Mouse (Mus musculus): ENCODE data around the gene Ptprj. TPM values are rescaled to one million over a fixed set of nuclear protein-coding genes. Genes with fewer than 3 reads are reported as not detected.

The Ptprj gene
- polyA plus RNA-seq, 1 experiment from 2014 or later, result 4.6 TPM

DNA sequence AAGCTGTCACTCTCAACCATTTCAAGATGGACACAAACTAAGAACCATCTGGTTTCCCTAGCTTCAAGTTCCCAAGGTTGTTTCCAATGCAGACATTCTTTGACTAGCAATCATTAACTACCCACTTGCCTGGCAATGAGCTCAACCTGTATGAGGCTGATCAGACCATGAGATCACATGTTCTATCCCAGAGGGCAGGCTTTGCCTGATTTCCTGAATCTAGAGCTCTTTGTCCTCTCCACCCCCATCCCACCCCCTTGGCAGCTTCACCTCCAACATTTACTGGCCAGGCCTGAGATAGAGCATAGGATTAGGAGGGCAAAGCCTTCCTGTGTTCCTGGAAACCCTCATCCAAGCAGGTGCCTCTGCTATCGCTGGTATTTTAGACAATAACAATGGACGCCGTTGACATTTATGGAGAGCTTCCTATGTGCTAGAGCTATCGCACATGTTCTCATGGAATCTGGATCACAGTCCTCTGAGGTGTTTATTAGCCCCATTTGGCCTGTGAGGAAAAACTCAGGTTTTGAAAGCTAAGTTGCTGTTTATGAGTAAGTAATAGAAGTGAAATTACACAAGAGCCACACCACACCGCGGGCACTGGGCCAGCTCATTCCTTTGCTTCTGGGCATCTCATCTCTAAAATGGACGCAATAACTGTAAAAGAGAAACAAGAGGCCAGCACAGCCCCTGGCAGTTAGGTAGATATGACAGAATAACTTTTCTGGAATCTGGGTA, 15.1 kb downstream of the Ptprj start:
- no peak for ATAC-seq

DNA sequence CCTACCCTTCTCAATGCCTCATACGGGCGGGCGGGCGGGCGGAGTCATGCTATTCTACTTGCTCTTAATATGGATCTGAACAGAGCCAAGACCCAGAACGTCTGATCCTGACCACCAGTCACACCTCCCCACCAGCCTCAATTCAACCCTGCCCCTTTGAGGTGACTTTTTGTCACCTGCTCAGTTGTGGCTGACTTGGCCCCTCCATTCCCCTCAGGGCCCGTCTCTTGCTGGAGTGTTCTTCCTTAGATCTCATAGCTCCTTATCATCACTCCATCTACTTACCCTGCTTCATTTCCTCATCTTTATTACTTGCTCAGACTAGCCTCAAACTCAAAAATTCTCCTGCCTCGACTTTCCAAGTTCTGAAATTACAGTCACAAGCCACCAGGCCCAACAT, 15.9 kb downstream of the Ptprj start:
- H3K4me2 ChIP-seq (ENCODE audit: low read length), result no peak overlapping the region
- no peak overlapping the region for H3K9ac ChIP-seq (replicated peaks; ENCODE audit: low read depth, low read length)
- H3K4me1 ChIP-seq (replicated peaks; ENCODE audit: control insufficient read depth, insufficient read depth, low read length), result peaks cover 19% of the 10 kb centered on the region
- H3K27ac ChIP-seq (ENCODE audit: low read length), result no peak overlapping the region
- no peaks in the 10 kb centered on the region for H3K36me3 ChIP-seq (ENCODE audit: control insufficient read depth, insufficient read depth)
- no peak overlapping the region for H3K4me3 ChIP-seq (replicated peaks; ENCODE audit: low read length)
- H3K27me3 ChIP-seq (replicated peaks; ENCODE audit: control insufficient read depth, insufficient read depth, low read length), result no peaks in the 10 kb centered on the region
- no peaks in the 10 kb centered on the region for H3K9me3 ChIP-seq (ENCODE audit: control insufficient read depth, low read length)
- no peak for ATAC-seq
- WGBS, result 88% methylated on average over 8 of the region's 8 CpGs

More for the DNA sequence above, 15.1 kb downstream of the Ptprj start:
- Histone ChIP-seq H3K36me3 (ENCODE audit: control insufficient read depth, insufficient read depth) (no peaks in the 10 kb centered on the region), H3K9me3 (ENCODE audit: control insufficient read depth, low read length) (no peaks in the 10 kb centered on the region), H3K4me2 (ENCODE audit: low read length) (no peak overlapping the region), H3K9ac (replicated peaks; ENCODE audit: low read depth, low read length) (no peak overlapping the region), H3K4me1 (replicated peaks; ENCODE audit: control insufficient read depth, insufficient read depth, low read length) (peaks cover 14% of the 10 kb centered on the region), H3K27ac (ENCODE audit: low read length) (no peak overlapping the region), H3K27me3 (replicated peaks; ENCODE audit: control insufficient read depth, insufficient read depth, low read length) (no peaks in the 10 kb centered on the region), H3K4me3 (replicated peaks; ENCODE audit: low read length) (no peak overlapping the region)
- WGBS, result 91% methylated on average over 7 of the region's 7 CpGs

DNA sequence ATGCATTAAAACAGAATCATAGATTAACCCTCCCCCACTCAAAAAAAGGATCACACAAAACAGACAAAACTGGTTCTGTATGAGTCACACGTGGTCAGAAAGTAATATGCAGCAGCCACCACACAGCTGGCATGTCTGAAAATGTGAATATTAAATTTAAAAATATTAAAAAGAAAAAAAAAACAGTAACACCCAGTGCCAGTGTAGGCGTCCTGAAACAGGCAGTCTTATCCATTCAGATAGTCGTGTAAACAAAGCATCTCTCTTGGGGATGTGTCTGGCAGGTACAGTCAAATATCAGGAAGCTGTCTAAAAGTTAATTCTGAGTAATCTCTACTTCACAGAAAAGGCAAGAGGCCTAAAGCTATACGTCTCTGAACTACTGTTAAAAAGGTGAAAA, 17.3 kb downstream of the Ptprj start:
- no peaks in the 10 kb centered on the region for H3K27me3 ChIP-seq (replicated peaks; ENCODE audit: control insufficient read depth, insufficient read depth, low read length)
- ATAC-seq, result no peak
- no peaks in the 10 kb centered on the region for H3K36me3 ChIP-seq (ENCODE audit: control insufficient read depth, insufficient read depth)
- H3K4me3 ChIP-seq (replicated peaks; ENCODE audit: low read length), result no peak overlapping the region
- no peak overlapping the region for H3K27ac ChIP-seq (ENCODE audit: low read length)
- 83% methylated on average over 4 of the region's 4 CpGs for WGBS
- H3K9ac ChIP-seq (replicated peaks; ENCODE audit: low read depth, low read length), result no peak overlapping the region
- H3K9me3 ChIP-seq (ENCODE audit: control insufficient read depth, low read length), result no peaks in the 10 kb centered on the region
- H3K4me2 ChIP-seq (ENCODE audit: low read length), result no peak overlapping the region
- H3K4me1 ChIP-seq (replicated peaks; ENCODE audit: control insufficient read depth, insufficient read depth, low read length), result peaks cover 19% of the 10 kb centered on the region

DNA sequence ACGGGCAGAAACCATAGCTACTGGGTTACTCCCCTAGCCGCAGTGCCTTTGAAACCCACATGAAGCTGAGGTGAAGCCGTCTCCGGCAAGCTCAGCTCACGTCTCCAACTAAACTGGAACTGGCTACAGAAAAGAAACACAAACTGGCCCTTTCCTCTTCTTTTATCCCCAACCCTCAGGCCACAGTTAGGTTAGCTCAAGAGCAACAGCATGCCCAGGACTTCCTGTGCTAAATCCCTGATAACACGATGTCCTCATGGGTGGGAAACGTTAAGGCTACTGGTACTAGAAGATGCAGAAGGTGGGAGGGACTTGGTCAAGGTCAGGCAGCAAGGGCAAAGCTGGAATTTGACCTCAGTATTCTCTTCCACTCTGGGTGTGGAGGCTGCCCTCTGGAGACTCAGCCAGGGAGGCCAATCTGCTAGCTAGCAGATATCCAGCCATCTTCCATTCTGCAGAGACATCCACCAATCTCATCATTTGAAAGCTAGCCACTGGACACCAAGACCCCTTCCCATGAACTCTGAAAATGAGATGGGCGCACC, 18.2 kb downstream of the Ptprj start:
- H3K27ac ChIP-seq (ENCODE audit: low read length), result no peak overlapping the region
- 87% methylated on average over 8 of the region's 8 CpGs for WGBS

DNA sequence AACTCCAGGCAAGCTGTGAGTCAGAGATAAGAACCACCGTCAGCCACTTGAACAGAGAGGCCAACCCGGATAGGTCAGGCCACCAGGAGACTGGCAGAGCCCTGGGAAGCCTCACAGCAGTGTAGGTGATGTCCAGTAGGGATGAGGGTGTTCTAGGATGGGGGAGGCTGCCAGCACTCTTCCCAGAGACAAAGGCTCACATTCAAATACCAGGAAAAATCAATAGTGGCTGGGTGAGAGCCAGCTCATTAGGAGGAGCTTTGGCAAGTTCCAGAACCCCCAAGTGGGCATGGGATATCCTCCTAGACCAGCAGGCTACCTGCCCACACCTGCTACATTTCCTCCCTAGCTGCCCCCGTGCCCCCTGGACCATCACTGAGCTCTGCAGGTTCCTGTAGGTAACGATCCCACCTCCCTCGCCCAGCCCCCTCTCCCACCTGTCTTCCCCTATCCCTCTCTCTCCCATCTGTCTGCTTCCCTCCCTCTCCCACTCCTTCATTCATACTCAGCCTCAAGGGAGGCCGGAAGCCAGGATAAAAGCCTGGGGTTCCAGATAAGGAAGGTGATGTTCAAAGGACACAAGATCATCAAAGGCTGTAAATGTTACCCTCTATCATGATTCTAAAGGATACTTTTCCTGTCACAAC, 20.1 kb downstream of the Ptprj start:
- ATAC-seq, result peak; percentile 39
- H3K4me2 ChIP-seq (ENCODE audit: low read length), result no peak overlapping the region
- H3K27me3 ChIP-seq (replicated peaks; ENCODE audit: control insufficient read depth, insufficient read depth, low read length), result no peaks in the 10 kb centered on the region
- no peak overlapping the region for H3K4me3 ChIP-seq (replicated peaks; ENCODE audit: low read length)
- H3K4me1 ChIP-seq (replicated peaks; ENCODE audit: control insufficient read depth, insufficient read depth, low read length), result peaks cover 13% of the 10 kb centered on the region
- no peaks in the 10 kb centered on the region for H3K9me3 ChIP-seq (ENCODE audit: control insufficient read depth, low read length)
- no peak overlapping the region for H3K9ac ChIP-seq (replicated peaks; ENCODE audit: low read depth, low read length)
- no peaks in the 10 kb centered on the region for H3K36me3 ChIP-seq (ENCODE audit: control insufficient read depth, insufficient read depth)
- 44% methylated on average over 6 of the region's 6 CpGs for WGBS
- H3K27ac ChIP-seq (ENCODE audit: low read length), result peak overlapping the region; percentile 58

More for the DNA sequence above, 18.2 kb downstream of the Ptprj start:
- no peak overlapping the region for H3K9ac ChIP-seq (replicated peaks; ENCODE audit: low read depth, low read length)
- peaks cover 19% of the 10 kb centered on the region for H3K4me1 ChIP-seq (replicated peaks; ENCODE audit: control insufficient read depth, insufficient read depth, low read length)
- ATAC-seq, result no peak
- H3K27me3 ChIP-seq (replicated peaks; ENCODE audit: control insufficient read depth, insufficient read depth, low read length), result no peaks in the 10 kb centered on the region
- H3K4me2 ChIP-seq (ENCODE audit: low read length), result no peak overlapping the region
- no peaks in the 10 kb centered on the region for H3K36me3 ChIP-seq (ENCODE audit: control insufficient read depth, insufficient read depth)
- no peak overlapping the region for H3K4me3 ChIP-seq (replicated peaks; ENCODE audit: low read length)
- no peaks in the 10 kb centered on the region for H3K9me3 ChIP-seq (ENCODE audit: control insufficient read depth, low read length)

DNA sequence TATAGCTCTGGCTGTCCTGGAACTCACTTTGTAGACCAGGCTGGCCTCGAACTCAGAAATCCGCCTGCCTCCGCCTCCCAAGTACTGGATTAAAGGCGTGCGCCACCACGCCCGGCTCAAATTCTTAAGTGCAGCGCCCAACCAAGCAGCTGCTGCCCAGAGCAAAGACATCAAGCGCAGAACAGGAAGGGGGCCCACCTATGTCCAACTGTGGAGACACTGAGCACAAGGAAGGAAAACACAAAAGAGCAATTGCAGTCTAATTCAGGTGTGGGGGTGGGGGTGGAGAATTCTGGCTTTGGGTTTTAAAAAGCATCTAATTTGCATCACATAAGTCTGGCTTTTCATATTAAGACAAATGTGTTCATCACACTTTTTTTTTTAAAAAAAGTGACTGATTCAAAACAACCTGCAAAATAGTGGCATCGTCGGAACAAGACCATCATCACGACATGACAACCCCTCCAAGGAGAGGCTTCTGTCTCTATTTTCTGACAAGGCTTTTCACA, 20.7 kb downstream of the Ptprj start:
- no peak overlapping the region for H3K9ac ChIP-seq (replicated peaks; ENCODE audit: low read depth, low read length)
- no peak; the same call in 1 of the 2 replicates for ATAC-seq
- no peak overlapping the region for H3K4me3 ChIP-seq (replicated peaks; ENCODE audit: low read length)
- H3K27ac ChIP-seq (ENCODE audit: low read length), result peak overlapping the region; percentile 58
- peaks cover 13% of the 10 kb centered on the region for H3K4me1 ChIP-seq (replicated peaks; ENCODE audit: control insufficient read depth, insufficient read depth, low read length)
- H3K27me3 ChIP-seq (replicated peaks; ENCODE audit: control insufficient read depth, insufficient read depth, low read length), result no peaks in the 10 kb centered on the region
- no peak overlapping the region for H3K4me2 ChIP-seq (ENCODE audit: low read length)
- 79% methylated on average over 12 of the region's 12 CpGs for WGBS
- H3K36me3 ChIP-seq (ENCODE audit: control insufficient read depth, insufficient read depth), result no peaks in the 10 kb centered on the region
- H3K9me3 ChIP-seq (ENCODE audit: control insufficient read depth, low read length), result no peaks in the 10 kb centered on the region

DNA sequence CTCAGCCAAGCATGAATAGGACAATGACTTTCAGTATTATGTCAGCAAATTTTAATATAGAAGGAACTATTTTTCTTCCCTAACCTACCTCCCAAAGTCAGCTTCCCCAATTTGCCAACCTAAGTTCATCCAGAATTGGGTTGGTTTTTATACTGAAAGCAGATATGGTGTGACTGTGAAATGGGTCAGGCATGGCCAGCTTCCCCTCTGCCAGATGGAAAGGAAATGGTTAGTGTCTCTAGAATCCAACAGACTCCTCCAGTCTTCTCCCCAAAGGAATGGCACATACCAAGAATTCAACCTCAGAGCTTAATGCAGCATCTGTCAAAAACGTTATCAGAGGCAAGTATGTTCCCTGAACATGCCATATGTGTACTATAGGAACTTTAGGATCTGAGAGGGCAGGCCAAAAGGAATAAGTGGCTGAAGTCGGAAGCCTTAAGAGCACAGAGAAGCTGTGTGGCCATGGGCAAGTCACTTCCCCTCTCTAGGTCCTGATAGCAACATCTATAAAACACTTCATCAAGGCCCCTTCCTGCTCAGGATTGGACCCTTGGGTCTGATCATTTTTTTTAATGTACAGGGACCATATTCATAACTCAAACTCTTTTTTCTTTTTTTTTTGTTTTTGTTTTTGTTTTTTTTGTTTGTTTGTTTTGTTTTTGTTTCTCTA, 21.3 kb downstream of the Ptprj start:
- Histone ChIP-seq H3K36me3 (ENCODE audit: control insufficient read depth, insufficient read depth) (no peaks in the 10 kb centered on the region), H3K27ac (ENCODE audit: low read length) (no peak overlapping the region), H3K4me3 (replicated peaks; ENCODE audit: low read length) (no peak overlapping the region), H3K9ac (replicated peaks; ENCODE audit: low read depth, low read length) (no peak overlapping the region), H3K4me1 (replicated peaks; ENCODE audit: control insufficient read depth, insufficient read depth, low read length) (peaks cover 13% of the 10 kb centered on the region), H3K4me2 (ENCODE audit: low read length) (no peak overlapping the region), H3K9me3 (ENCODE audit: control insufficient read depth, low read length) (no peaks in the 10 kb centered on the region), H3K27me3 (replicated peaks; ENCODE audit: control insufficient read depth, insufficient read depth, low read length) (no peaks in the 10 kb centered on the region)
- WGBS, result 79% methylated on average over 2 of the region's 2 CpGs
- no peak for ATAC-seq

DNA sequence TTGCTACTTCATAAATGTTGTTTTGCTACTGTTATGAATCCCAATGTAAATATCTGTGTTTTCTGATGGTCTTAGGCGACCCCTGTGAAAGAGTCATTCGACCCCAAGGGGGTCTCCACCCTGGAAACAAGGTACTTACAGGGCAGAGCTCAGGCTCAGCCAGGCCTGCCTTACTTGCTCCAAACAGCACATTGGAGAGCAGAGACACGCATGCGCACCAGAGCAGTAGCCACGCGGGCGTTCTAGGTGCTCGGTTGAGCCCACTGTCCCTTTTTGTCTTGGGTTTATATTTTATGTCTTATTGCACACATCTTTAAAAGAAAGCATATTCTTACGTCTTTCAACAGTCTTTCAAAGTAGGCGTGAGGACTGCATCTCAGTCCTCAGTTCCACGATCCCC, 22.1 kb downstream of the Ptprj start:
- H3K4me1 ChIP-seq (replicated peaks; ENCODE audit: control insufficient read depth, insufficient read depth, low read length), result peaks cover 13% of the 10 kb centered on the region
- no peaks in the 10 kb centered on the region for H3K27me3 ChIP-seq (replicated peaks; ENCODE audit: control insufficient read depth, insufficient read depth, low read length)
- no peak overlapping the region for H3K4me3 ChIP-seq (replicated peaks; ENCODE audit: low read length)
- H3K4me2 ChIP-seq (ENCODE audit: low read length), result no peak overlapping the region
- no peaks in the 10 kb centered on the region for H3K9me3 ChIP-seq (ENCODE audit: control insufficient read depth, low read length)
- 92% methylated on average over 11 of the region's 11 CpGs for WGBS
- H3K9ac ChIP-seq (replicated peaks; ENCODE audit: low read depth, low read length), result no peak overlapping the region
- no peaks in the 10 kb centered on the region for H3K36me3 ChIP-seq (ENCODE audit: control insufficient read depth, insufficient read depth)
- ATAC-seq, result no peak
- no peak overlapping the region for H3K27ac ChIP-seq (ENCODE audit: low read length)

DNA sequence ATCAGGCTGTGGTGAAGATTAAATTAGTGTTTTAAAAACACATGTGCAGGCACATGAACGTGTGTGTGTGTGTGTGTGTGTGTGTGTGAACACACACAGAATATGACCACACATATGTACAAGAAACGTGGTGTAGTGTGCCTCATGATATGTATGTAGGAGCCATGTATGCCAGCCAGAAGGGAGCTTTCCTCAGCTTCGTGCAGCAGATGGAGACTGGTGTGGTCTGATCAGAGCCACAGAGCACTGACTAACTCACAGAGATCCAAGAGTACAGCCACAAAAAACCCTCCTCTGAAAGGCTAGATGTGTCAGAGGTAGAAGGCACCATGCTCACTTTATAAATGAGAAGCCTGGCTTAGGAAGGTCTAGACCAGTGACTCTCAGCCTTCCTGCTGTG, 22.5 kb downstream of the Ptprj start:
- ATAC-seq, result peak; percentile 24; the same call in 1 of the 2 replicates
- Histone ChIP-seq H3K36me3 (ENCODE audit: control insufficient read depth, insufficient read depth) (no peaks in the 10 kb centered on the region), H3K4me3 (replicated peaks; ENCODE audit: low read length) (no peak overlapping the region), H3K9me3 (ENCODE audit: control insufficient read depth, low read length) (no peaks in the 10 kb centered on the region), H3K27me3 (replicated peaks; ENCODE audit: control insufficient read depth, insufficient read depth, low read length) (no peaks in the 10 kb centered on the region), H3K9ac (replicated peaks; ENCODE audit: low read depth, low read length) (no peak overlapping the region), H3K4me1 (replicated peaks; ENCODE audit: control insufficient read depth, insufficient read depth, low read length) (peaks cover 13% of the 10 kb centered on the region), H3K27ac (ENCODE audit: low read length) (no peak overlapping the region), H3K4me2 (ENCODE audit: low read length) (no peak overlapping the region)
- 76% methylated on average over 3 of the region's 3 CpGs for WGBS

Measured in forebrain, embryonic 16.5 days (tissue).